Mouse (Mus musculus): Measurements from ENCODE around the gene Plgrkt. TPM values are rescaled to one million over a fixed set of nuclear protein-coding genes. Genes with fewer than 3 reads are reported as not detected.

The Plgrkt gene
- 6.8 and 12.4 TPM in 2 replicates for polyA plus RNA-seq (2012; rRNA removed)

DNA sequence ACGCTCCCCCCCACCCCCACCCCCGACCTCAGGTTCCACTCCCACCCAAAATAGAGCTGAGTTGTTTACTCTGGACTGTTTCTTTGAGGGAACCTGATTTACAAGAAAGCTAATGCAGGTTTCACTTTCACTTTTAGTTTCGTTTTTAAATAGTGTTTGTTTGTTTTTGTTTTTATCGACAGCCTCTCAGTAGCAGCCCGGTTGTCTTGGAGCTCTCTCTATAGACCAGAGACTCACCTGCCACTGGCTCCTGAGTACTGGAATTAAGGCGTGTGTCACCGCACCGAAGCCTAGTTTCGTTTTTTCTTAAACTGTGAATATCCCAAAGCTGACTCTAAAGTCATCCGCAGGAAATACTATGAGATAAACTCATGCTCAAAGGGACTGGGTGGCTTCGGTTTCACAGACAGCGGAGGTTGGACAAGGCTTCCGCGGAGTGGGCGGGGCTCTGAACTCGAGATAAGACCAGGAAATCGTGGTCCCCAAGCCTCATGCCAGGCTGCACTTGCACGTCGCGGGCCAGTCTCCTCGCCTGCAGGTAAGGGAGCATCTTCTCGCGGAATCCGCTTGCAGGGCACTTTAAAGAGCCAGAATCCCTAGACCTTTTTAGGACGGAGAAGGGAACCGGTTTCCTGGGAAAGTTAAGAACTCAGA, at the start of gene Plgrkt, which contains the start of gene Cd274:
Gene Plgrkt, minus strand, starts transcription at position 422 of the 654 bp plus-strand sequence.
Gene Cd274, plus strand, starts transcription at position 487 of the 654 bp plus-strand sequence.

DNA sequence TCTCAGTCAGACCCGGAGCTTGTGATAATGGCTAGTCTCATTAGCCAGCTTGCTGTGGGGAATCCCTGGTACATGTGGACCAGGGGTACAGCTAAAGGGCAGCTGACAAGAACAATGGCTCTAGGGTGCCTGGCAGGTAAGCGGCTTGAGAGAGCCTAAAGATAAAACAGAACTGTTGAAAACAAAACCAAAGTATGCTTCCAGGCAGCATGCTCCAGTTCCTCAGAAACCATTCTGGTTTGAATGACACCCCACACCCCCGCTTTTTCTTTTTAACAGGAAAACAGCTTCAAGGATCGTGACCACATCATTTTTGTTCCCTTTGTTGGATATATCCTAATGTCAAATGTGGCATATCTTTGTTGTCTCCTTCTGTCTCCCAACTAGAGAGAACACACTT, 43.4 kb upstream of the Plgrkt start, which contains the start of gene Pdcd1lg2:
Gene Pdcd1lg2, plus strand, starts transcription at position 301 of the 400 bp plus-strand sequence.

DNA sequence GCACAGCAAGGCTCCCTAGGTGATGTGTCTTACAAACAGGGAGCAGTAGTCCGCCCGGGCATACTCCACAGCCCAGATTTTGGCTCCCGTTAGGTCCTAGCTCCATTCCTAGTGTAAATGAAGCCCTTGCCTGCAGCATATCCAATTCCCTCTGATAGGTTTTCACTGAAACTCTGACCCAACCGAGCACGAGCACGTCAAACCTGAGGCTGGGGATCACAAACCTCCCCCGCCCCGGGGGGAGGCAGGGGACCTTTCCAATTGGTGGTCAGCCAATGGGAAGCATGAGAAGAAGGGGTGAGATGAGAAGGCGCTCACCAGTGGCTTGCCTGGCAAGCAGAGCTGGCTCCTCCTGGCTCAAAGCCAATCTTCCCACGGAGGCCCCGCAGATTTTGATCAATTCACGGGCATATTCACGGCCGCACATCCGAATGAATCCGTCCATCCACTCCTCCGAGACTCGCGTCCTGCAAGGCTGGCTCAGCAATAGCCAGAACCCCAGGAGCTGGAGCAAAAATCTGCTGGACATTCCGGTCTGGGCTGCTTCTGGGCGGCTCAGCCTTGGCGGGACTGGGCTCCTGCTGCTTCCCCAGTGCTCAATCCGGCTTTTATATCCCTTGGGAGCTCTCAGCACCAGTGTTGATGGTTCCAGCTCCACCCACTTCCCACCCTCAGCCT, 33.0 kb downstream of the Plgrkt start, which contains the start of gene Rln1:
Gene Rln1, minus strand, starts transcription at position 603 of the 678 bp plus-strand sequence.

DNA sequence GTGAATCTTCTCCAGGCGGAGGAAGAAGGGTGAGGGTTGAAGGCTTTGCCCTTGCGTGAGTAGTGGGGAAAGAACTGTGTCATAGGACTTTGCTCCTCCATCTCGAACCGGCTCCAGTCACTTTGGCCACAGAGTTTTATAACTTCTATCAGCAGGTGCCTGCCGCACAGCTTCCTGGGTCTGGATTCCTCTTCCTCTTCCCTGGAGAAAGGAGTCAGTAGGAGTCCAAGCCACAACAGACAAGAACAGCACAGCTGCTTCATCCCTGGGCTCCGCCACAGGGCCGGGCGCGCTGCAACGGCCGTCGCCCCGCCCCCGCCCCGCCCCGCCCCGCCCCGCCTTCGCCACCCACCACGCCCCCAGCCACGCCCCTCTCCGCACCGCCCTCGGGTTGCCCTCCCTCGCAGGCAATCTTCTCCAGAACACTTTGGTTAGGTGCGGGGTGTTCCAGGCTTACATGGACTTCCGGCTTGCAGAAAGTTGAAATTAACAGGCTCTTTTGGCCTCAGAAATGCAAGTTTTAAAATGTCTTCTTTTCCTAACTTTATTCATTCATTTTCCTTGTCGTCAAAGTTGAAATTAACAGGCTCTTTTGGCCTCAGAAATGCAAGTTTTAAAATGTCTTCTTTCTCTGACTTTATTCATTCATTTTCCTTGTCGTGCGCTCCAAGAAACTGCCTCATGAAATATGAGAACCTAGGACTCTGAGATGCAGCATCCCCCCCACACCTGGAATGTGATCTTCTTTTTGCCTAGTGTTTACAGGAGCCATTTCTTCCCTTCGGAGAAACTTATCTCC, 41.9 kb downstream of the Plgrkt start, which contains the start of gene Insl6:
Gene Insl6, minus strand, starts transcription at position 304 of the 799 bp plus-strand sequence.

Other genes starting within 250 kb of the Plgrkt start
- gene Jak2, start 115.6 kb downstream of the Plgrkt start, polyA plus RNA-seq (2012; rRNA removed), result 1.7 and 1.9 TPM in 2 replicates
- gene Insl6, start 42.0 kb downstream of the Plgrkt start, polyA plus RNA-seq (2012; rRNA removed), result 0.15 TPM in 1 of 2 replicates, not detected in the other
- gene Rln1, start 32.7 kb downstream of the Plgrkt start, polyA plus RNA-seq (2012; rRNA removed), result not detected in 2 replicates
- gene Cd274, start 65 bp upstream of the Plgrkt start, polyA plus RNA-seq (2012; rRNA removed), result 0.16 and 0.41 TPM in 2 replicates
- not detected in 2 replicates for gene Pdcd1lg2, start 43.5 kb upstream of the Plgrkt start, polyA plus RNA-seq (2012; rRNA removed)
- gene Ric1, start 154.9 kb upstream of the Plgrkt start, polyA plus RNA-seq (2012; rRNA removed), result 1.9 and 2.3 TPM in 2 replicates

Data from stomach, adult 2 months (tissue).